Mouse (Mus musculus): ENCODE data around the gene Crip3. TPM values are rescaled to one million over a fixed set of nuclear protein-coding genes. Genes with fewer than 3 reads are reported as not detected.

Gene Crip3
- under 1 TPM in 1 of 2 experiments, not detected in 1; 0.78 TPM for total RNA-seq (2021)
- long read RNA-seq, experiment 1 = 0 reads
- long read RNA-seq, experiment 2, partial matches to known transcripts = 2 of 2 reads
- long read RNA-seq, experiment 2, other reads (novel, unspliced or antisense) = 0 of 2 reads

- DNase-seq = no peak
Measured at GRCm38 (mm10) chr17:46428761-46429414, at the start of gene Crip3. Gene Crip3, plus strand, starts transcription at chr17:46428926.

GRCm38 (mm10) chr17:46383294-46384060 lies 45.2 kb upstream of the Crip3 start, which contains the start of gene Zfp318:
Gene Zfp318, plus strand, starts transcription at chr17:46383731.
- peak; percentile 98 for DNase-seq

GRCm38 (mm10) chr17:46384061-46384801 lies 44.5 kb upstream of the Crip3 start:
- DNase-seq = peak; percentile 14

GRCm38 (mm10) chr17:46388200-46388599 lies 40.5 kb upstream of the Crip3 start:
- DNase-seq = no peak

GRCm38 (mm10) chr17:46393012-46393411 lies 35.7 kb upstream of the Crip3 start:
- no peak for DNase-seq

GRCm38 (mm10) chr17:46394631-46395030 lies 34.1 kb upstream of the Crip3 start:
- no peak for DNase-seq

GRCm38 (mm10) chr17:46408478-46408877 lies 20.2 kb upstream of the Crip3 start:
- no peak for DNase-seq

GRCm38 (mm10) chr17:46418628-46419027 lies 10.1 kb upstream of the Crip3 start:
- no peak for DNase-seq

- DNase-seq = no peak
Measured at GRCm38 (mm10) chr17:46419717-46420116, 9.0 kb upstream of the Crip3 start.

- DNase-seq = no peak
Measured at GRCm38 (mm10) chr17:46426496-46426895, 2.2 kb upstream of the Crip3 start.

GRCm38 (mm10) chr17:46433627-46434026 lies 4.9 kb downstream of the Crip3 start:
- DNase-seq = no peak

GRCm38 (mm10) chr17:46436672-46437366 lies 8.1 kb downstream of the Crip3 start:
- peak; percentile 53 for DNase-seq

GRCm38 (mm10) chr17:46438298-46438873 lies 9.7 kb downstream of the Crip3 start, which contains the start of gene Slc22a7:
Gene Slc22a7, minus strand, starts transcription at chr17:46438457.
- no peak for DNase-seq

GRCm38 (mm10) chr17:46439176-46439575 lies 10.4 kb downstream of the Crip3 start:
- DNase-seq = no peak

- DNase-seq = no peak
Measured at GRCm38 (mm10) chr17:46444839-46445579, 16.3 kb downstream of the Crip3 start.

- no peak for DNase-seq
Measured at GRCm38 (mm10) chr17:46446264-46446663, 17.5 kb downstream of the Crip3 start.

GRCm38 (mm10) chr17:46452683-46453082 lies 24.0 kb downstream of the Crip3 start:
- DNase-seq = no peak

- DNase-seq = no peak
Measured at GRCm38 (mm10) chr17:46453302-46453948, 24.7 kb downstream of the Crip3 start.

GRCm38 (mm10) chr17:46453970-46454411 lies 25.3 kb downstream of the Crip3 start:
- no peak for DNase-seq

- no peak for DNase-seq
Measured at GRCm38 (mm10) chr17:46454539-46454938, 25.8 kb downstream of the Crip3 start.

Data from gastrocnemius, postnatal 25 days (tissue).